ENCODE assay signal across 8 mouse cellular contexts in genomic region chr4:41568239-41568638, GRCm38 (mm10). TPM values are rescaled to one million over a fixed set of nuclear protein-coding genes. Genes with fewer than 3 reads are reported as not detected.
DNase-seq lines count a peak whose midpoint lies in the region; ATAC-seq and TF ChIP-seq lines count a peak whose summit lies in the region.

No protein-coding gene starts in this region.

- H3K36me3 ChIP-seq in intestine, embryonic 16.5 days (ENCODE audit: control insufficient read depth, insufficient read depth, low read length) = no peaks in the 10 kb centered on the region
- no peaks in the 10 kb centered on the region for H3K36me3 ChIP-seq in limb, embryonic 13.5 days
- H3K36me3 ChIP-seq in myocyte (ENCODE audit: control insufficient read depth, insufficient read depth) = no peaks in the 10 kb centered on the region

- H3K27ac ChIP-seq in intestine, embryonic 16.5 days (ENCODE audit: low read length) = peak overlapping the region; percentile 28; the same call in 1 of the 2 replicates
- no peak overlapping the region for H3K27ac ChIP-seq in limb, embryonic 13.5 days

- H3K4me3 ChIP-seq in intestine, embryonic 16.5 days (ENCODE audit: low read length) = peak overlapping the region; percentile 79
- peak overlapping the region; percentile 75 for H3K4me3 ChIP-seq in limb, embryonic 13.5 days
- H3K4me3 ChIP-seq in myocyte = peak overlapping the region; percentile 27

- H3ac ChIP-seq in myocyte (ENCODE audit: control insufficient read depth, insufficient read length) = no peak overlapping the region

- WGBS in intestine, embryonic 16.5 days = 14% methylated on average over 19 of the region's 19 CpGs
- WGBS in limb, embryonic 13.5 days = 6% methylated on average over 19 of the region's 19 CpGs

- DNase-seq in adrenal gland, adult (ENCODE audit: inconsistent age in 2 of 2, low spot score in 1 of 2) = peak; percentile 59 to 72
- no peak for DNase-seq in adrenal gland, postnatal 4 days (ENCODE audit: low spot score in 2 of 2)
- DNase-seq in brain, embryonic 14.5 days (ENCODE audit: low read depth) = peak; percentile 69
- no peak for DNase-seq in spleen, adult 12 weeks (ENCODE audit: low spot score)

- no peaks in the 10 kb centered on the region; the same call in 1 of the 2 replicates for H3K27me3 ChIP-seq in intestine, embryonic 16.5 days (replicated peaks; ENCODE audit: control insufficient read depth, insufficient read depth, low read length)
- peaks cover 80% of the 10 kb centered on the region for H3K27me3 ChIP-seq in limb, embryonic 13.5 days
- no peaks in the 10 kb centered on the region for H3K27me3 ChIP-seq in myocyte (ENCODE audit: control insufficient read depth, insufficient read depth, insufficient read length)

- H3K4me1 ChIP-seq in intestine, embryonic 16.5 days (ENCODE audit: control insufficient read depth, insufficient read depth, low read length) = peaks cover 9% of the 10 kb centered on the region; the same call in 1 of the 2 replicates
- H3K4me1 ChIP-seq in limb, embryonic 13.5 days = peaks cover 16% of the 10 kb centered on the region

- H3K9me3 ChIP-seq in intestine, embryonic 16.5 days (ENCODE audit: control insufficient read depth, low read length) = no peaks in the 10 kb centered on the region
- no peaks in the 10 kb centered on the region for H3K9me3 ChIP-seq in limb, embryonic 13.5 days

- peak overlapping the region; percentile 75 for H3K9ac ChIP-seq in intestine, embryonic 16.5 days (ENCODE audit: low read depth, low read length)
- peak overlapping the region; percentile 78 for H3K9ac ChIP-seq in limb, embryonic 13.5 days

- TF ChIP-seq CTCF in brain, embryonic 14.5 days (IDR thresholded peaks at IDR 0.05; ENCODE audit: borderline replicate concordance, extremely low read depth, insufficient read depth, insufficient read length) = no peak

- ATAC-seq in frontal cortex, adult (ENCODE audit: low TSS enrichment) = peak; percentile 53
- ATAC-seq in intestine, embryonic 16.5 days = no peak
- ATAC-seq in limb, embryonic 13.5 days (ENCODE audit: low FRiP score, low read depth) = no peak

- peak overlapping the region; percentile 96 for H3K4me2 ChIP-seq in intestine, embryonic 16.5 days (ENCODE audit: low read depth, low read length)
- peak overlapping the region; percentile 96 for H3K4me2 ChIP-seq in limb, embryonic 13.5 days (replicated peaks)
- peak overlapping the region; percentile 77 for H3K4me2 ChIP-seq in myocyte (ENCODE audit: low read depth)

- no peaks in the 10 kb centered on the region for H3K79me2 ChIP-seq in myocyte (ENCODE audit: control insufficient read depth, insufficient read depth)

- TF ChIP-seq POLR2A in brain, embryonic 14.5 days (IDR thresholded peaks at IDR 0.05; ENCODE audit: borderline replicate concordance, extremely low read depth, insufficient read depth, insufficient read length, poor library complexity, severe bottlenecking) = no peak
- no peak for TF ChIP-seq POLR2A in myocyte (IDR thresholded peaks at IDR 0.05; ENCODE audit: insufficient read length, low read depth)

TF ChIP-seq in myocyte, 11 proteins besides CTCF, POLR2A, EP300 and RAD21:
- TF ChIP-seq SRF (IDR thresholded peaks at IDR 0.05; ENCODE audit: control insufficient read depth, insufficient read length, low read depth) = no peak
- no peak for TF ChIP-seq POLR2AphosphoS2 (IDR thresholded peaks at IDR 0.05; ENCODE audit: insufficient read length, low read depth)
- TF ChIP-seq TCF3 (IDR thresholded peaks at IDR 0.05; ENCODE audit: insufficient read length, low read depth) = no peak
- TF ChIP-seq CEBPB (IDR thresholded peaks at IDR 0.05; ENCODE audit: insufficient read depth, poor library complexity, severe bottlenecking) = no peak
- no peak for TF ChIP-seq MYOD1 (IDR thresholded peaks at IDR 0.05; ENCODE audit: control insufficient read depth in 1 of 3, insufficient read length in 2 of 3, low read depth in 2 of 3)
- no peak for TF ChIP-seq USF1 (IDR thresholded peaks at IDR 0.05; ENCODE audit: low read depth)
- no peak for TF ChIP-seq MYOG (IDR thresholded peaks at IDR 0.05; ENCODE audit: control insufficient read depth in 1 of 3, insufficient read depth in 1 of 3, insufficient read length in 2 of 3, low read depth in 2 of 3)

RNA-seq across cellular contexts. Expression of gene Fam219a, which starts 1.1 kb away (rescaled TPM):
- 10 to 100 TPM; 31.2 to 34.6 TPM for total RNA-seq in adrenal gland, postnatal 4 days (2021)
- 78.6 and 97.8 TPM in 2 replicates for polyA plus RNA-seq in brain, embryonic 14.5 days (2012; rRNA removed)
- 2.4 and 2.9 TPM in 2 replicates for polyA plus RNA-seq in intestine, embryonic 16.5 days (2015; fragmentation: Nextera tagmentation; extraction: Ambion mirVana)
- 1.0 and 2.0 TPM in 2 replicates for polyA plus RNA-seq in limb, embryonic 13.5 days (2015; fragmentation: Nextera tagmentation; extraction: Ambion mirVana)
- polyA plus RNA-seq in myocyte (2012; fragmentation: generic; extraction: Trizol) = 2.7 TPM

RNA-seq across cellular contexts. Expression of gene Dnaic1, which starts 1.3 kb away (rescaled TPM):
- 1 to 10 TPM in 1 of 2 experiments, under 1 TPM in 1; 0.11 to 1.9 TPM for total RNA-seq in adrenal gland, postnatal 4 days (2021)
- polyA plus RNA-seq in brain, embryonic 14.5 days (2012; rRNA removed) = 2.3 and 2.8 TPM in 2 replicates
- polyA plus RNA-seq in intestine, embryonic 16.5 days (2015; fragmentation: Nextera tagmentation; extraction: Ambion mirVana) = 3.5 and 4.2 TPM in 2 replicates
- polyA plus RNA-seq in limb, embryonic 13.5 days (2015; fragmentation: Nextera tagmentation; extraction: Ambion mirVana) = 0.46 and 0.47 TPM in 2 replicates
- polyA plus RNA-seq in myocyte (2012; fragmentation: generic; extraction: Trizol) = 0.08 TPM

RNA-seq across cellular contexts. Expression of gene 1110017D15Rik, which starts 51.1 kb away (rescaled TPM):
- 1 to 10 TPM in 1 of 2 experiments, under 1 TPM in 1; 0.56 to 1.2 TPM for total RNA-seq in adrenal gland, postnatal 4 days (2021)
- polyA plus RNA-seq in brain, embryonic 14.5 days (2012; rRNA removed) = 8.3 and 10.3 TPM in 2 replicates
- polyA plus RNA-seq in intestine, embryonic 16.5 days (2015; fragmentation: Nextera tagmentation; extraction: Ambion mirVana) = 0.21 TPM in 1 of 2 replicates, not detected in the other
- polyA plus RNA-seq in limb, embryonic 13.5 days (2015; fragmentation: Nextera tagmentation; extraction: Ambion mirVana) = 1.5 and 1.6 TPM in 2 replicates
- 0.06 TPM for polyA plus RNA-seq in myocyte (2012; fragmentation: generic; extraction: Trizol)

Comparison
In these comparisons a context has a peak if more than half of its experiments do, and no peak if none do; other contexts are left out.
1. DNase-seq: peak in adrenal gland, adult (2 of 2) and brain, embryonic 14.5 days (single experiment); none in adrenal gland, postnatal 4 days (0 of 2) and spleen, adult 12 weeks (single experiment).
2. H3K4me3 ChIP-seq: peak in every context shown above with its lines; median percentile 79 in intestine, embryonic 16.5 days; 75 in limb, embryonic 13.5 days; 27 in myocyte.
3. RNA of gene Fam219a, which starts 1.1 kb away (polyA plus RNA-seq): 78.6 to 97.8 TPM in brain, embryonic 14.5 days; 2.7 TPM in myocyte (single experiment), 2.4 to 2.9 TPM in intestine, embryonic 16.5 days and 1.0 to 2.0 TPM in limb, embryonic 13.5 days; every median in the first group is over 10 times any median in the second.
4. Peak in every context shown above with its lines, with median percentiles within 50 percentile points of each other: H3K4me2 ChIP-seq.